Mouse (Mus musculus): ENCODE data around the gene Tnfrsf1b.

Tnfrsf1b gene

DNA sequence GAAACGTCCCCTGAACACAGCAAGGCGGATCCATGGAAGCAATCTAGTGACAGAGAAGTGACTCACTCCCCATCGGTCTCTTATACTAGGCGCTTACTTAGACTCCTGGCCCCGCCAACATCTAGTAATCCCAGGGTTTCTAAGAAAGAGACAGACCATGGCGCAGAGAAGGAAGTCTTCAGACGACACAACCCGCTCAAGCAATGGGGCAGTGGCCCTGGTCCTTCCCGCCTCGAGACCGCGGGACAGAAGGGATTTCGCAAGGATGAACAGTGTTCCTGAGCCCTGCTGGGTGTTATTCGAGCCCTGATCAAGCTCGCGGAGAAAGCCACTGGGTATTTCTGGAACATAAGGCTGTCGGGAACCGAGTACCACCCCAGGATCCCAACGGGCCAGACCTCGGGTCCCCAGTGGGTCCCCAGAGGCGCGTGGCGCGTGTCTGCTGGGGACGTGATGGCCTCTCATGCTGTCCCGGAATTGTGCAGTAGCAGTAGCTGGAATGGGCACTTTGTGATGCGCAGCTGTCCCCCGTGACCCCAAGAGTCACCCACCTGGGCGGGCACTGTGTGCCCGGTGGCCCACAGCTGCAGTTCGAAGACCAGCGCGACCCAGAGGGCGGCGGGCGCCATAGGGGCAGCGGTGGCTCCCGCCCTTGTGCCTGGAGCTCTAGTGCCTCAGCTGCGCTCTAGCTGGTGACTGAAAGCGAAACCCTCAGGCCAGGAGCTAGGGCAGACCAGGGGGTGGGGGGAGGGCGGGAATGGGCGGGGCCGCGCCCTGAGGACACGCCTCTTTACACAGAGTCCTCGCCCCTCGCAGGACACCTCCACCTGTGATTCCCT is at the start of gene Tnfrsf1b:
Gene Tnfrsf1b, minus strand, starts transcription at position 698 of the 839 bp plus-strand sequence.
- peak; percentile 59 for DNase-seq (ENCODE audit: low spot score)

DNA sequence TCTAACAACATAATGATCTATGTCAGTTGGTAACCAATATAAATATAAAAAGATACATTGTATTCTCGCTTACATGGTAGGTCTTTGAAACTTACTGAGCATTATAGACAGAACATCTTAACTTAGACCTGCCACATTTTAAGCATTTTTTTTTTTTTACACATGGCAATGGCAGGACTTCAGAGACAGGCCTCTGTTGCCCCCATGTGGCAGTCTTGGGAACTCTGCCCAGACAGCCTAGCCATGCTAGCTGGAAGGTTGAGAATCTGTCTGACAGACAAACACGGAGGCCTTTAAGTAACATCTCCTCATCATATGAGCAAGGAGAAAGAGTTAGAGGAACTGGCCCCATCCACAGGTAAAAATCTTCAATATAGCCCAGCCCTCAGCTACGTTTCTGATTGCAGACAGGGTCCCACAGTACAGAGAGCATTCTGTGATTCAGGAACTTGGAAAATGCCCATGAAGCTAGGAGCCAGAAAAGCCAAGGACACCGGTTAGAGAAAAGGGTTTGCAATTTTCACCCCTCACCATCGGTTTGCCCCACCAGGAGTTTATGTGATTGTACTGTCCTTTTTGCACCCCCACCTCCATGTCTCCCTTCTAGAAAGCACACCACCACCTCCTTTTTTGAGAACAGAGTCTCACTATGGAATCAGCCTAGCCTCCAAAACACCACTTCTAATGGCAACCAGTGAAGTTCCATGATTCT is 49.1 kb upstream of the Tnfrsf1b start:
- peak; percentile 68 for DNase-seq (ENCODE audit: low spot score)

DNA sequence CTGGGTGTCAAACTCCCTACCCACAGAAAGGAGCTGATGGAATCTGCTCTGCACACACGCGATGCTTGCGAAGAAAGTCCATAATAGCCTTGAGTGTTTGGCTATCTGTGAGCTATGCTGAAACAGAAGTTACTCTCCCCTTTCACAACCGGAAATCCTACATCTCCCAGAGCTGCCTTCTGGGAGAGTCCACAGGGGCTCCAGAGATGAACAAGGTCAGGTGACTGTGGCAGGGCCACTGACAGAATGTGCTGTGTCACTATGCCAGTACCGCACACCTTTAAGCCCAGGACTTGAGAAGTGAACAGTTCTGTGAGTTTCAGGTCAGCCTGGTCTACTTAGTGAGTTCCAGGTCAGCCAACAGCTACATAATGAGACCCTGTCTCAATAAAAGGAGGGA is 47.9 kb upstream of the Tnfrsf1b start:
- no peak for DNase-seq (ENCODE audit: low spot score)

DNA sequence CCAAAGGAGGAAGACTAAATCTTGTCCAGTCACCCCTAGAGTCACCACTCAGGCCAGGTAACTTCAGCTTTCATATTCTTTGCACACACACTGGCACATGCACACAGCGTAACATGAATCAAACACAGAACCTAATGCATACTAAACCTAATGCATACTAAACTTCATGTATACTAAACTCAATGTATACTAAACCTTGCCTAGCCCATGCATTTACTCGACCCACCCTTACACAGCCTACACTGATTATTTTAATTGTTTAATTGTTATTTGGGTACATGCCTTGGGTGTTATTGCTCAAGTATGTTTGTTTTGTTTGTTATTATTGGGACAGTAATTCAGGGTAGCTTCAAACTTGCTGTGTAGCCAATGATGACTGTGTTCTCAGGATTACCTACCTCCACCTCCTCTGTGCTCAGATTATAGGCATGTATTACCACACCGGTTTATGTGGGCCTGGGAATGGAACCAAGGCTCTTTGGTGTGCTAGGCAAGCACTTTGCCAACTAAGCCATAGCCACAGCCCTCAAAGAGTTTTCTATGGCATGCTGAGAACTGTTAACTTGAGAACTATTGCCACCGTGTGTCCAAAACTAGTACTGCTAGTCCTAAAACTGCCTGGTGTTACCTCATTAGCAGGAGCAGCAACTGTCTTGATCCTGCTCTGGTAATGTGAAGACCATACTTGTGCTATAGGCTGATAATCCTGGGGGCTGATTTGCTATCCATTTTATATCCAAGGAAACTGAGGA is 39.9 kb upstream of the Tnfrsf1b start:
- DNase-seq (ENCODE audit: low spot score): peak; percentile 87

DNA sequence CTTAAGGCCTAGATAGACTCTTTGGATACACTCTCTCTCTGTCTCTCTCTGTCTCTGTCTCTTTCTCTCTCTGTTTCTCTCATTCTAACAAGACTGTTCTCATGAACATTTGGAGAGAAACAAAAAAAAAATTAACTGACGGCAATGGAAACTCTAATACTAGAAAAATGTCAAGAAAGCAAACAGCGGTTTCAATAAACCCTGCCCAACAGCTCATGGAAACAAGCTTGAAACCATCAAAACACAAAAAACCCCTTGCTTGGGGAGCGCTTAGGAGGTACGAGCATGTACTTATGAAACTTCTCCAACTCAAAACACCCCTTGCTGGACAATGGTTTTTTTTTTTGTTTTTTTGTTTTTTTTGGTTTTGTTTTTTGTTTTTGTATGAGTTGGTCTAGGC is 38.0 kb upstream of the Tnfrsf1b start:
- DNase-seq (ENCODE audit: low spot score): no peak

DNA sequence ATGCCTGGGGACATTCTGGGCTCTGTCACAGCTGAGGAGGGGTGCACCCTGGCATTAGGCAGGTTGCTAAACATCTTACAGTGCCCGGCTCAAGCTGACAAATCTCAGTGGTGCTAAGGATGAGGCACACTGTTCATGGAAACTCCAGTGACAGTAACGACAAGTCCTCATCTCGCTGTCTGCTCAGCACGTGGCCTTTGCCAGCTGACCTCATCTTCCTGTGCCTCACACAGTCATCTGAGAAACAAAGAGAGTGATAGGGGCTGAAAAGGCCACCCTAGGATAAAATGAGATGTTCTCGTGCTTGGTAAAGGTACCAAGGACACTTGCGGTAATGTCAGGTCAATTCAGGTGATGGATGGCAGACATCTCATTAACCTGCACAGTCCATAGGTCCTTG is 36.8 kb upstream of the Tnfrsf1b start:
- no peak for DNase-seq (ENCODE audit: low spot score)

DNA sequence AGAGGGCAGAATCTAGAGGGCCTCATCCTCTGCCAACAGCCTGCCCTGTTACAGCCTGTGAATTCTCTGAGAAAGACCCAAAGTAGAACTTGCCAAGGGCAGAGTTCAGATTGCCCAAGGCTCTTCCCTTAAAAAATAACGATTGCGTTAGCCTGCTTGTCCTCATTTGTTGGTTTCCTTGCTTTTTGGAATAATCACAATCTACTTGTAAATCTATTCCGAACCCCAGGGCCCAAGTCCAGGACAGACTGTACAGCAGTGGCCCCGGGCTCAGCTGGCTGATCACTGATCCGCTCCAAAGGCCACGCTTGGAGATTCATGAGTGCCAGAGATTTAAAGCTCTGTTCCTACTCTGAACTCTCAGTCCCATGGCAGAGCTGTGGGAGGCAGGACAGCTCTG is 34.3 kb upstream of the Tnfrsf1b start:
- no peak for DNase-seq (ENCODE audit: low spot score)

DNA sequence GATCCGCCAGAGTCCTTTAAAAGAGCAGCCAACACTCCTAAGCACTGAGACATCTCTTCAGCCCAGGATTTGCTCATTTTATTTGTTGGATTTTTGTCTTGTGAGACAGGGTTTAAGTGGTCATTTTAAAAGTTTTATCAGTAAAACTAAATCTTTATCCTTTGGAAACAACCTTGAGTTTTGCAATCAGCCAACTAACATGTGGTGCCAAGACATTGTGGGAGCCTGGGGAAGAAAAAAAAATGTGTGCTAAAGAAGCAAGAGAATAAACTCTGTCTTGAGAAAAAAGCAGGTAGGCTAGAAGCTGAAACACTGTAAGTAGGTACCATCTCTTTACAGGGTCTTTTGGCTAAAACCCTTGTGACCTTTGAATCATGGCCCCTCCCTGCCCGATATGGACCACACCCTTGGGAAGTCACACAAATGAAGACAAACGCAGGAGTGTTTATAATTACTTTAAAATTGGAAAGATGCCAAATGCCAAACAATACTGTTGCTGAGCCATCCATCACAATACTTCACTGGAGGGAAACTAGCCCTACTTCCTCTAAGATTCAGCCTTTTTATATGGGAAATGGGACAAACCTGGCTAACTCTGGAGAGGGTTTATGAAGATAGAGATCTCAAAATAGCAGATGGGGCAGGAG is 32.2 kb upstream of the Tnfrsf1b start:
- DNase-seq (ENCODE audit: low spot score): no peak

DNA sequence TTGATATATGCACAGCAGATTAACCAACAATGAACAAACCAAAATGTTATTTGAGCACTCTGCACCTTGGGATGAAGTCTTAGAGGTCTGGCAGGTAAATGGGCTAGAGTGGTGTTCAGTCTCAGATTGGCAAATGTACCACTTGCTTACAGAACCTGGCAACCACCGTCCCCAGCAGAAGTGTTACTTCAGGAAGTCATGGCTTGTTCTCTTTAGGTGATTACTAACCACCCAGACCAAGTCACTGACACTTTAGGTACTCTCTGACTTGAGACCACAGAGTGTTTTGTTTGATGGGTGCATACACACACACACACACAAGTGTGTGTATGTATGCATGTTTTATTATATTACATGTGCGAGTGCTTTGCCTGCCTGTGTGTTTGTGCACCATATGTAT is 31.6 kb upstream of the Tnfrsf1b start:
- DNase-seq (ENCODE audit: low spot score): no peak

DNA sequence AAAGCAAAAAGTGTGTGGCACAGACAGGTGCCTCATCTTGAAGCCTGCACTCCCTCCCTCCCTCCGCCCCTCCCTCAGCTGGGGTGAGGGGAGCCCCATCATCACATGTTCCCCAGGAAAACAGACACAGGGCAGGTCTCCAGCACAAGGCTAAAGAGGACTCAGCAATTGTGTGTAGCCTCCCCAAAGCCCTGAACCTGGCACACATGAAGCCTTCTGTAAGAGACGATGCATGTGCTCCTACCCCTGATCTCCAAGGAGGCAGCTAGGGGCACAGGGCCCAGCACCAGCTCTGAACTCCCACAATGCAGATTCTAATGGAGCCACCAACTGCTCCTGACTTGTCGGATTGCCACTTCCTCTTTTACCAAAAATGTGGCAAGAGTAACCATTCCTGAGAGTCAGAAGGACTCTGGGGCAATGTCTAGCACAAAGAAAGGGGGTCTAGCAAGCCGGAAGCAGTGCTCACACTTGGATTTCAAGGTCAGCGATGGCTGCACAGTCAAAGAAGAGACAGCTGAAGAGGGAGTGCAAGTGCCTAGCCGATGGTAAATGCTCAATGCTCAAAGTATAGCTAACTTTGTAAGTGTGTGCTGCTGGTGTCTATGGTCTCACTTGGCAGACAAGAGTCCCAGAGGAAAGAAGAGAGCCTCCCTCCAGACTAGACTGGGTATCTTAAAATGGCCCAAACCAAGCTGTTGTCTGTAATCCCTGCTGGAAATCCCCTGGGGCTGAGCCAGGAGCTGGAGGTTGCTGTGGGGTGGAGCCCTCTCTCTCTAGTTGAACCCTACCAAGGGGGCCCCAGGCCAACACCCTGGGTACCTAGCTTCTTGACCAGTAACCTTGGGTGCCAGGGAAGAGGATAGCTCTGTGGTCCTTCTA is 29.9 kb upstream of the Tnfrsf1b start:
- DNase-seq (ENCODE audit: low spot score): no peak

DNA sequence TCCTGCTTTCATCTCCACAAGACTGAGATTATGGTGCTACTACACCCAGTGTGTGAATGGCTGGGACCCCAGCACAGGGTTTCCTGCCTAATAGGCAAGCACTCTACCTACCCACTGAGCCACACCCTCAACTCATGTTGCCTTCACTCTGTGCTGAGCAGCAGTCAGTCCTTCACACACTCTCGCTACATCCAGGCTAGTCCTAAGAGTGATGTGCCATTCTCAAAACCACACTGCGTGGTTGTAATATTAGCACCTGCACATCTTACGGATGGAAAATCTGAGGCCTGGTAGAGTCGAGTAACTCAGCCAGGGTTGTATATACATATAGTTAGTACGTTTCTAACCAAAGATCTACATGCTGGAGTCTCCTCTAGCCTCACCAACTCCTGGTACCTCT is 28.2 kb upstream of the Tnfrsf1b start:
- no peak for DNase-seq (ENCODE audit: low spot score)

DNA sequence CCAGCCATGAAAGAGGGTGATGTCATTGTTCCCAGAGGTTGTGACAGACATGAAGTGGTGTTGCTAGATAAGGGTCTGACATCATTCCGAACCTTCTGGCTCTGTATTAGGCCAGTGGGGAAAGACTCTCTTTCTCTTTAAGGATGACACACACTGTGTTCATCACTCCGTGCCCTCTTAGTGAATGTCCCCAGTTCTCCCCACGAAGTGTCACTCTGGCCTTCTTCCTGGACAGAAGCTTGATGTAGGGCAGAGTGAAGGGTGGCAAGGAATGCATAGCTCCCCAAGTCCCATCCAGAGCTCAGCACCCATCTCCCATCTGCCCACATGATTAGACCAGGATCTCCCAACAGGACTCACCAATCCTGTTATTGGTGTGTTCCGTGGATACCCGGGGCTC is 27.3 kb upstream of the Tnfrsf1b start:
- DNase-seq (ENCODE audit: low spot score): no peak

DNA sequence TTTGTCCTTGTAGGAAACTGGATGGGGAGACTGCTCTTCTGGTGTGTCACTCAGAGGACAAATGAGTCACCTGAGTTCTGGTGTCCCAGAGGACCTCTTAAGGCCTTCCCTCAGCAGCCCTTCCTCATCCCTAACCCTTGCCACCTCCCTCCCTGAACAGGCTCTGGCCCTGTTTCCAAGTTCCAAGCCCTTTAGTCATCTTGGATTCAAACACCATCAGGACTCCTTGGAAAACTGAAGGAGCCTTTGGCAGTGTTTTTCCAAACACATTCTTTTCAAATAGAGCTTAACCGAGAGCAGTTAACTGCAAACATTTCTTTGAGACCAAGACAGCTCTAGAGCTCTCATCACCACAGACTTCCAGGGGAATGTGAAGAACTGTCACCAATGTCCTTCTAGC is 26.1 kb upstream of the Tnfrsf1b start:
- DNase-seq (ENCODE audit: low spot score): no peak

DNA sequence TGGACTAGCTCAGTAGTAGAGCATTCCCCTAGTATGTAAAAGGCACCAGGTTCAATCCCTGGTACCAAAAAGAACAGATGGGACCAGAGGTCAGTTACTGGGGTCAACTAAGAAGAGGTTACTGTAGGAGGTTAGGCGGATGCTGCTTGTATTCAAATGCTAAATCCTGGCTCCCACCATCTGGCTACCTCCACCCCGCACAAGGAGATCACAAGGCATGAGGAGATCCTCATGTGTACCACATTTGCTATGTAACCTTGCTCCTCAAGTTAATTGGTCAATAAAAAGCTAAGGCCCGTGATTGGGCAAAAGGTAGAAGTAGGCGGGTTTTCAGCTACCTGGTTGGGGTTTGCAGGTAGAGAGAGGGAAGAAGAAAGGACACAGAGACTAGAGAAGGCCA is 25.0 kb upstream of the Tnfrsf1b start:
- DNase-seq (ENCODE audit: low spot score): no peak

DNA sequence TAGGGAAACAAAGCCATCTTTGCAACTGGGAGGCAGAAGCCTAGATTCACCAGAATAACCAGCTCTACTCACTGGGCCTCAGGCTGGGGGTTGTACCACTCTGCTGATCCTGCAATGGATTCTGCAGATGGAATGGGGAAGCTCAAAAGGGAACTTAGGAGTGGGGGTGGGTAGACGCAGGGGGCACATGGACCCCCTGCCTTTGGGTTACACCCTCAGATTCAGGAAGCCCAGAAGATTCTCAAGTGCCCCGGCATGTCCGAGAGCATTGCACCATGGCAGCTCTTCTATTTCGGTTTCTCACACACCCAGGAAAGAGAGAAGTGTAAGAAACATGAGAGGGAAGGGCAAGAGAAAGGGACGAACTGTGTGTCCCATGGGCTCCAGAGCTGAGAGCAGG is 23.5 kb upstream of the Tnfrsf1b start:
- no peak for DNase-seq (ENCODE audit: low spot score)

DNA sequence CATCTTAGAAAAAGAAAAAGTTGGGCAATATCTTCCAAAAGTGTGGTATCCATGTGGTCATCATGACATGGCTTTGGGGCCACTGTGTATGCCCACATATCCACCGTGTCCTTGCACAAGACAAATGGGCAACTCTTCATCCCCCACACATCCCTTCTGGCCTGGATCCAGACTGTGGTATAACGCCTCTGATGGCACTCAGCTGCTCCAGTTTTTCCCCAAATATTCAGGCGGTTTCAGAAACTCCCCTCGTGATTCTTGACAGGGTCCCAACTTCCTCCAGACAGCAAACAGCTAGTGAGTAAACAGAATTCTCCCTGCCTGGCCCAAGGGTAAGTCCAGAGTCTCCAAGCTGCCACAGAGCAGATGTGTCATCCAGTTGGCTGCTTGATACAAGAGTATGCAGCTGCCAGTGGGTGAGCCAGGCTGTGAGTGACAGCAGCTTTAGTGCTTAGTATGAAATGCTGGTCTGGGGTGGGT is 21.0 kb upstream of the Tnfrsf1b start:
- no peak for DNase-seq (ENCODE audit: low spot score)

DNA sequence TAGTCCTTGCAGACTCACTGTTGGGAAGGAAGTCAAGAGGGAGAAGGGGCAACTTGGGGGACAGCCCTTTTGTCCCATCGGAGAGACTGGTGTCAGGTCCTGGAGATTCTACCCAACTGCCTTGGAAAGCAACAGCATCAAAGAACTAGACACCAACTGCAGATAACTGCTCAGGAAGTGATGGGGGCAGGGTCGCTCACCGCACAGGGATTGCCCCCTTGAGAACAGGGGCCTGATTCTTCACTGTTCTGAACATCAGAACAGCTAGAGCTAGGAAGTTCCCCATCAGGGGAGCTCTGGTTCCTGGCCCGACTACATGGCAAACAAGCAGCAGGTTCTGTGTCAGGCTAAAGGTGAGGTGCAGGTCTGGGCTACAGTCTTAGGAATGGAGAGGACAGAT is 19.8 kb upstream of the Tnfrsf1b start:
- DNase-seq (ENCODE audit: low spot score): no peak

DNA sequence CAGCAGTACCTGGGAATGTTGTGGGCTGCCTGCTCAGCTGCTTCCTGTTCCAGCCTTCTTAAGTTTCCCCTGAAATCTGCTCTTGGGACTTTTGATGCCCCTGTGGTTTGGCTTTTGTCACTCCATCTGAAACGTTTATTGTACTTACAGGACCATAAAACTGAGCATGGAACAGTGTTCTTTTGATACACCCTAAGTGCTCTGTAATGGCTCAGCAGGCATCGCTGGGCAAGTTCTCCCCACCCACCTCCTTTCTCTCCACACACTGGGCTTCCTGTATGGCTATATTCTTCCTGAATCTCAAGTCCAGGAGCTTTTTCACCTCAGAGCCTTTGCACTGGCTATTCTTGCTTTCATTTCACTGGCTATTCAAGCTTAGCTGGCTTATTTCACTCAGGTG is 18.1 kb upstream of the Tnfrsf1b start:
- no peak for DNase-seq (ENCODE audit: low spot score)

DNA sequence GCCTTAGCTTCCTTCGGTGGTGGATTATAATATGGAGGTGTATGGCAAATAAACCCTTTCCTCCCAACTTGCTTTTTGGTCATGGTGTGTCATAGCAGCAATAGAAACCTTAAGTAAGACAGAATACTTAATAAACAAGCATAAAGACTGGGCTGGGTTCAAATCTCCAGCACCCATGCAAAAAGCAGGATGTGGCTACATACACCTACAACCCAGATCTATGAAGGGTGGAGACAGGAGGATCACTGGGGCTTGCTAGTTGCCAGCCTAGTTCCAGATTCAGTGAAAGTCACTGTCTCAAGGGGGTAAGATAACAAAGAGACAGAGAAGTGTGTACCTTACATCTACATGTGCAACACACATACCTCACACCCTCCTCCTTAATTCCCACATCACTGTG is 16.9 kb upstream of the Tnfrsf1b start:
- no peak for DNase-seq (ENCODE audit: low spot score)

DNA sequence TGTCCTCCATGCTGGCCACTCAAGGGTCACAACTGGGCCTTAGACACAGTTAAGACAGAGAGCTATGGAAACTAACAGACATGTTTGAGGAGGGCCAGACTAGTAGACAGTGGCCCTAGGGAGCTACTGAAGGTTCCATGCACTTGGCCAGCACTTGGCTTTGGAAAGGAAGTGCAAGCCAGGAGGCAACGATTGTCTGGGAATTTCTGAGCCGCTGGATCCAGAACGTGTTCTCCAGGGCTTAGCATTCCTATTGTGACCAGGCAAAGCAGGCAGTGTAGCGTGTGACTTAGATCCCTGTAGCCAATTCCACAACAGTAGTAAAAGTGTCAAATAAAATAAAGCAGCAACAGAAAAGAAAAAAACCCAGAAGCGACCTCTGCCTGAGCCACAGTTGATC is 14.1 kb upstream of the Tnfrsf1b start:
- DNase-seq (ENCODE audit: low spot score): no peak

DNA sequence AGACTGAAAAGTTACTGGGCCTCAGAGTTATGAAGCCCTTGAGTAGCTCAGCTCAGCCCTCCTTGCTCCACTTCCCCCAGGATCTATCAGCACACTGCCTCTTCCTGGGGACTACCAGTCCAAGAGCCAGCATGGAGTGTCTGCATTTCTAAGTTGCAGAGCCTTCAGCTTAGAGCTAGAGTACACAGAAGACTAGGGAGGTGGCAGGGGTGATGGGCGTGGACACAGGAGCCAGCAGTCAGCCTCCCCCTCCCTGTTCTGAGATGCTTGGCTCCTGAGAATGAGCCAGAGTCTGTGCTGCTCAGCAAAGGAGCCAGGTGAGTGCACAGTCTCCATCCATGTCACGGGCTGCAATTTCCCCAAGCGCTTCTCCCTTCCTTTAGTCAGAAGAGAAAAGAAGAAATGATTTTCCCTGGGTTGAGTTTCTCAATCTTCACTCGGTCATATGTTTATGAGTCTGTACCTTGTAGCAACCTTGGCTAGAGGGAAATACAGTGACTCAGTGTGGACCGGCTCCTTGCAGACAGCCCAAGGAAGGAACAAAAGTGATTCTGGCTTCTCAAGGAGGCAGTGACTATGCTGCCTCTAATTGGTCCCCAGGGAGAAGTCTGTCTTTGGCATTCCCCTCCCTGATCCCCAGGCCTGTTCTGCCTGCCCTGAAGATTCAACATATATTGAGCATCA is 11.2 kb upstream of the Tnfrsf1b start:
- DNase-seq (ENCODE audit: low spot score): no peak

Measured in embryo, embryonic 10 days (tissue).